Mouse (Mus musculus) hindbrain, embryonic 12.5 days (tissue): ENCODE measurements around the gene Nod1. TPM values are rescaled to one million over a fixed set of nuclear protein-coding genes. Genes with fewer than 3 reads are reported as not detected.

Source experiments
- ATAC-seq: fragments of 200-750 bp; cut with Nextera tagmentation; 2 replicates; pipeline ENCODE4 v1.8.0; 2017; ENCODE audit warnings: moderate TSS enrichment; ENCODE audit not compliant: low FRiP score
- H3K27ac ChIP-seq: fragments of 300-500 bp; sonication (generic); 2 replicates; pipeline ENCODE4 v1.5.1; 2016; ENCODE audit warnings: mild to moderate bottlenecking
- H3K27me3 ChIP-seq: fragments of 300-500 bp; sonication (generic); 2 replicates; pipeline ENCODE4 v1.6.1; 2016; ENCODE audit warnings: mild to moderate bottlenecking
- H3K36me3 ChIP-seq: fragments of 300-500 bp; sonication (generic); 2 replicates; pipeline ENCODE4 v1.6.1; 2016; ENCODE audit warnings: mild to moderate bottlenecking
- H3K4me1 ChIP-seq: fragments of 300-500 bp; sonication (generic); 2 replicates; pipeline ENCODE4 v1.6.1; 2016
- H3K4me2 ChIP-seq: fragments of 300-500 bp; sonication (generic); replicated peaks from 2 replicates; pipeline ENCODE4 v1.6.1; 2016; ENCODE audit warnings: mild to moderate bottlenecking
- H3K4me3 ChIP-seq: fragments of 300-500 bp; sonication (generic); 2 replicates; pipeline ENCODE4 v1.5.1; 2016; ENCODE audit warnings: mild to moderate bottlenecking
- H3K9ac ChIP-seq: fragments of 300-500 bp; sonication (generic); 2 replicates; pipeline ENCODE4 v1.6.1; 2016; ENCODE audit warnings: mild to moderate bottlenecking, moderate library complexity
- H3K9me3 ChIP-seq: fragments of 300-500 bp; sonication (generic); replicated peaks from 2 replicates; pipeline ENCODE4 v1.6.1; 2016; ENCODE audit warnings: mild to moderate bottlenecking
- WGBS: fragments of 180-500 bp; shearing (Covaris S2); methylation state at CpG from one replicate; pipeline ENCODE4 v1.1.7; 2016; 5-methylcytosine and 5-hydroxymethylcytosine counted together
- polyA plus RNA-seq: library from polyadenylated mRNA; unstranded; fragments of >200 nt; fragmentation: Nextera tagmentation; extraction: Ambion mirVana; gene quantifications from 2 replicates; pipeline ENCODE4 v1.2.1, GENCODE M21; 2016

Gene Nod1
- polyA plus RNA-seq, 1 experiment from 2014 or later, result 5.1 TPM

DNA sequence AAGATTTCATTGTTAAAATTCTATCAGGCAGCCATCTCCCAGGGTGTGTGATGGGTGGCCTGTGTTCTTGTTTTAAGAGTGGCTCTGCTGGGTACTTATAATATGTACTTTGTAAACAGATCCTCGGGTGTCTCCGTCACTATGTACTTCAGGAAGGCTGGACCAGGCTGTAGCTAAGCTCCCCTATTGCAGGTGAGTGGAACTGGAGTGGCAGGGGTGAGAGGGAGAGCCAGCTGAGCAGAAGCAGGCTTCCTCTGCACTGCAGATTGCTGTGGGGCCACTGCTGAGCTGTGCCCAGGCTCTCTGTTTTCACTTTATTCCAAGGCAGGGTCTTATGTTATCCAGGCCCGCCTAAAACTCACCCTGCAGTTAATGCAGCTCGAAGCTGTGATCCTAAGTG is 30.0 kb upstream of the Nod1 start:
- Histone ChIP-seq H3K4me1 (no peaks in the 10 kb centered on the region), H3K27me3 (no peaks in the 10 kb centered on the region), H3K27ac (no peak overlapping the region), H3K4me3 (no peak overlapping the region), H3K4me2 (no peak overlapping the region), H3K9me3 (no peaks in the 10 kb centered on the region), H3K36me3 (no peaks in the 10 kb centered on the region), H3K9ac (no peak overlapping the region)
- ATAC-seq, result no peak
- WGBS, result 70% methylated on average over 4 of the region's 4 CpGs

DNA sequence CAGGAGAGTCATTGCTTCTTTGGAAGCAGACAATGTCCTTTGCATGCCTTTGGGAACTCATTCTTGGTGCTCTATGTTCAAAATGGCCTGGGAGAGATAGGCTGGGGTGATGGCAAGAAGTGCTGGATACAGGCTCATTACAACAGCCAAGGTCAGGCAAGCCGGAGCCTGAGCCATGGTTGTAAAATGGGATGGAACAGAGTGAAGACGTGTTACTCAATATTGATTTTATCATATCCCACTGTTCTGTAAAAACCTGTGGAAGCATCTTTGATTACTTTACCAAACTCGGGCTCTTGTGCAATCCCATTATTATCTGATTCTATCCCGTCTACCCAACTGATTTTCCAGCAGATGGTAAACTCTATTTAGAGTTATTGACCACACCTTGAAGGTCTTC is 28.9 kb upstream of the Nod1 start:
- no peak overlapping the region for H3K27ac ChIP-seq
- no peaks in the 10 kb centered on the region for H3K4me1 ChIP-seq
- H3K9ac ChIP-seq, result no peak overlapping the region
- H3K27me3 ChIP-seq, result no peaks in the 10 kb centered on the region
- no peak overlapping the region for H3K4me2 ChIP-seq
- WGBS, result 85% methylated on average over 4 of the region's 4 CpGs
- H3K36me3 ChIP-seq, result no peaks in the 10 kb centered on the region
- no peaks in the 10 kb centered on the region for H3K9me3 ChIP-seq
- ATAC-seq, result no peak
- no peak overlapping the region for H3K4me3 ChIP-seq

DNA sequence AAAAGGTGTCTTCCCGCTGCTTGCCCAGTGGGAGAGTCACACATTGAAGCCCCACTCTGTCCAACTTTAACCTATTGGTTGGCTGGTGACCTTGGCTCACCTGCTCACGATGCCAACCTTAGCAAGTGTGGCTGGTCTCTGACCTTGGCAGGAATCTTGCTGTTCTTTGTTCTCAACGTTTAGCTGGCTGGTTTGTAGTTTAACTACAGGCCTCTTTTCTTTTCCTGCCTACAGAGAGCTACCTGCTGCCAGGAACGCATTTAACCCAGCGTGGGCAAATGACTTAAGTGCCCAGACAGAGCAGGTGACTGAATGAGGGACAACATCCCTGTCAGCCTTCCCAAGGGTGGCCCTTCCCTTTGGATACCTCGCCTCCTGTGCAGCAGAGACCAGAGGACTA is 25.3 kb upstream of the Nod1 start:
- H3K4me3 ChIP-seq, result no peak overlapping the region
- no peak for ATAC-seq
- no peaks in the 10 kb centered on the region for H3K27me3 ChIP-seq
- no peaks in the 10 kb centered on the region for H3K9me3 ChIP-seq
- H3K36me3 ChIP-seq, result no peaks in the 10 kb centered on the region
- no peak overlapping the region for H3K27ac ChIP-seq
- H3K4me1 ChIP-seq, result no peaks in the 10 kb centered on the region
- H3K9ac ChIP-seq, result no peak overlapping the region
- WGBS, result 88% methylated on average over 6 of the region's 6 CpGs
- H3K4me2 ChIP-seq, result no peak overlapping the region

DNA sequence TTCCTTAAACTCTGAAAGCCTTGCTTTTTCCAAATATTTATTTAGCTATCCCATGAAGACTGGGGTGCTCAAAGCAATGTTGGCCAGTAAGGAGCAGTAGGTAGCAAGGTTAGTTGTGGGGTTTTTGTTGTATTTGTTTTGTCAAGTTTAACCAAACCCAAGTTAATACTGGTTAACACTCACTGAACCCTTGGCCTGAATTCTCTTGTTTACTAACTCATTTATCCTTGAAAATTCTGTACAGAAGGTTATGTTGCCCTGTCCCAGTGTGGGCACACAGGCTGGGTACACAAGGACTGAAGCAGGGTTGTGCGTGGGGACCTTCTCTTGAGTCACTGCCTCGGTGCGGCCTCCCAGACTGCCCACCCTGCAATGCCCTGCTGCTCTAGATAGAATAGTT is 23.9 kb upstream of the Nod1 start:
- peaks cover 6% of the 10 kb centered on the region; the same call in 1 of the 2 replicates for H3K4me1 ChIP-seq
- no peaks in the 10 kb centered on the region for H3K36me3 ChIP-seq
- no peak for ATAC-seq
- no peaks in the 10 kb centered on the region for H3K27me3 ChIP-seq
- H3K4me2 ChIP-seq, result no peak overlapping the region
- no peak overlapping the region for H3K9ac ChIP-seq
- H3K4me3 ChIP-seq, result no peak overlapping the region
- no peaks in the 10 kb centered on the region for H3K9me3 ChIP-seq
- WGBS, result 95% methylated on average over 3 of the region's 3 CpGs
- no peak overlapping the region for H3K27ac ChIP-seq

DNA sequence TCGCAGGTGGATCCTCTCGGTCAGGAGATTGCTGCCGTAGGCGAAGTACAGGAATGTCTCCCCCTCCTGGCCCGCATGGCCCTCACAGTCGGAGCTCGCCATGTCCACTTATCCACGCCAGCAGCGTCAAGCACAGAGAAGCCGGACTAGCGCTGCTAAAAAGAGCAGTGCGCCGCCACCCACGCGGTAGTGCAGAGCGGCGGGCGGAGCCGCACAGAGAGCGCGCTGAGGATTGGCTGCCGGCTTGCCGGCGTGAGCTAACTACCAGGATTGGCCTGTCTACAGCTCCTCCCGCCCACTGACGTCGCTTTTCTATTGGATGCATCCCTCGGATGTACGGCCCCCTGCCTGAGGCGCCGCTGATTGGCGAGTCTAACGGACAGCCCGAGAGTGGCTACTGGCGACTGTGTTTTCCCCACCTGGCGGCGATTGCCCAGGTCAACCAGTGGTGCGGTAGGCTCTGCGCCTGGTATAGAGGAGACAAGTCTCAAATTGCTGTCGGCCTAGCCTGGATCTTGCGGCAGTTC is 20.4 kb upstream of the Nod1 start, which contains the start of gene Ggct:
TSS of gene Ggct (minus strand) at position 217 of the 527 bp plus-strand sequence.
- H3K27ac ChIP-seq, result peak within 1 kb of the TSS; percentile 42
- no peaks in the 10 kb centered on the region for H3K27me3 ChIP-seq
- peaks cover 6% of the 10 kb centered on the region; the same call in 1 of the 2 replicates for H3K4me1 ChIP-seq
- peak within 1 kb of the TSS; percentile 61 for H3K9ac ChIP-seq
- H3K36me3 ChIP-seq, result no peaks in the 10 kb centered on the region
- peak within 1 kb of the TSS; percentile 44 for H3K4me3 ChIP-seq
- no peaks in the 10 kb centered on the region for H3K9me3 ChIP-seq
- peak within 1 kb of the TSS; percentile 77 for H3K4me2 ChIP-seq
- peak; percentile 100 for ATAC-seq
- WGBS, result under 1% methylated on average over 41 of the region's 41 CpGs

DNA sequence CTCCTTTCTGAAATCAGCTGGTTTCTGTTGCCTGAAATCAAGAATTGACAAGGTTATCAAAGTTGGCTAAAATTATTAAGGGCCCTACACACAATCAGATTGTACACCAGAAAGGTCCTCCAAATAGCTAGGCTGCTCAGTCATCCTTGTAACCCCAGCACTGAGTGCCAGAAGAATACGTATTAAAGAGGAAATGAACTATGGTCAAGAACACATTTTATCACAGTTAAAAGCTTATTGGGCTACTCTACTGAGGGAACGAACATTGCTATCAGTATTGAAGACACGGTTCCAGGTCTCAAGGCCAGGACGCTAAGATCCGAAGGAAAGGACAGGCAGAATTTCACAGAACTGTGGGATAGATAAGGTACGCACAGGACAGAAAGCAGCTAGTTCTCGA is 19.7 kb upstream of the Nod1 start:
- Histone ChIP-seq H3K4me1 (peaks cover 6% of the 10 kb centered on the region; the same call in 1 of the 2 replicates), H3K4me2 (peak overlapping the region; percentile 77), H3K36me3 (no peaks in the 10 kb centered on the region), H3K27ac (peak overlapping the region; percentile 42; the same call in 1 of the 2 replicates), H3K4me3 (peak overlapping the region; percentile 44), H3K9me3 (no peaks in the 10 kb centered on the region), H3K9ac (peak overlapping the region; percentile 61), H3K27me3 (no peaks in the 10 kb centered on the region)
- ATAC-seq, result no peak
- 9% methylated on average over 7 of the region's 7 CpGs for WGBS

DNA sequence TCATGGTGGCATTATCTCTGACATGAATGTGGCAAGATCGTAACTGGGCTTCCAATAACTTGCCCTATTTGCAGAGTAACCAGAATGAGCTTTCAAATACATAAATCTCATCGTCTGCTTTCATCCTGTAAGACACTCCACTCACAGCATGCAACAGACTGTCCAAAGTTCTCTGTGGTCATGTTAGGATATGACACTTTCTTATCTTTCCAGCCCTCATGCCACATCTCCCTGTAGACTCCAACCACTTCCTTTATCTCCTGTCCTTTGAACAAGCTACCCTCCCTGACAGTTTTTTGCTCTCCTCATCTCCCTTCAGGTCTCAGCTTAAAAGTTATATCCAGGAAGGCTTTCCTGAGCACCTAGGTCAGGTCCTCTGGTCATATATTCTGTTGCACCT is 18.8 kb upstream of the Nod1 start:
- 89% methylated on average over 2 of the region's 2 CpGs for WGBS
- H3K4me3 ChIP-seq, result no peak overlapping the region
- no peak for ATAC-seq
- H3K4me2 ChIP-seq, result no peak overlapping the region
- peaks cover 6% of the 10 kb centered on the region; the same call in 1 of the 2 replicates for H3K4me1 ChIP-seq
- no peaks in the 10 kb centered on the region for H3K27me3 ChIP-seq
- H3K36me3 ChIP-seq, result peaks cover 1% of the 10 kb centered on the region; the same call in 1 of the 2 replicates
- H3K9ac ChIP-seq, result no peak overlapping the region
- H3K9me3 ChIP-seq, result no peaks in the 10 kb centered on the region
- H3K27ac ChIP-seq, result no peak overlapping the region

DNA sequence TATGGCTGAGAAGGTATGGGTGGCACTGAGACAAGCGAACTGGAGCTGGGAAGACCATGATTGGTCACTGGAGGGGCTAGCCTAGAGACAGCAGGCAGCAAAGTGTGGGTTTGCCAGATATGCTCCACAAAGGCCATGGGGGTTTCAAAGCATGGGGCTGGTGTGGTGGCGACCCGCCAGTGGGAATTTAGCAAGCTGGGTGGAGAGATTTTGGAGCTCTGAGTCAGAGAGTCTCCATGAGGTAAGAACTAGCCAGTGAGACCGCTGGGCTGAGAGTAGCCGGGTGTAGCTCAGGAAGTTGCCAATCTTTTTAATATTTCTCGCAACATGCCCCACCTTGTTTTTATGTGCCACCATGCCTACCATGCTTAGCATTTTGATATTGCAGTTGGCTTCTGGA is 15.7 kb upstream of the Nod1 start:
- ATAC-seq, result no peak
- peaks cover 6% of the 10 kb centered on the region; the same call in 1 of the 2 replicates for H3K4me1 ChIP-seq
- H3K27me3 ChIP-seq, result no peaks in the 10 kb centered on the region
- H3K4me2 ChIP-seq, result no peak overlapping the region
- H3K4me3 ChIP-seq, result no peak overlapping the region
- 91% methylated on average over 6 of the region's 6 CpGs for WGBS
- no peak overlapping the region for H3K9ac ChIP-seq
- no peak overlapping the region for H3K27ac ChIP-seq
- no peaks in the 10 kb centered on the region for H3K9me3 ChIP-seq
- H3K36me3 ChIP-seq, result peaks cover 4% of the 10 kb centered on the region; the same call in 1 of the 2 replicates

DNA sequence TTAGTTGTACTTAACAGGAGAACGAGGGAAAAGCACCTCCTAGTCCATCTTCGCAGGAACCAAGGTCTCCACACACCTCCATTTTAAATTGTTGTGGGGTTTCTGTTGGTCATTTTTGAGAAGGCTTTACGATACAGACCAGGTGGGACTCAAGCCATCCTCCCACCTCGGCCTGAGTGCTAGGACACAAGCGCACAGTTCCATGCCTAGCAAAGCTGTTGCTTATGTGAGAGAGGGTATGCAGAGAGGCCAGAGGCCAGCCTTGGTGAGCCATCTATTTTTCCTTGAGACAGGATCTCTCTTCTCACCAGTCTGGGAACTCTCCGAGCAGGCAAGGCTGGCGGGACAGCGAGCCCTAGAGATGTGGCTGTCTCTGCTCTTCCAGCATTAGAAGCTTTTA is 11.7 kb upstream of the Nod1 start:
- H3K9ac ChIP-seq, result no peak overlapping the region
- WGBS, result 93% methylated on average over 8 of the region's 8 CpGs
- H3K27me3 ChIP-seq, result no peaks in the 10 kb centered on the region
- no peak overlapping the region for H3K4me3 ChIP-seq
- ATAC-seq, result no peak
- no peaks in the 10 kb centered on the region for H3K4me1 ChIP-seq
- no peaks in the 10 kb centered on the region for H3K9me3 ChIP-seq
- H3K36me3 ChIP-seq, result peaks cover 4% of the 10 kb centered on the region; the same call in 1 of the 2 replicates
- H3K27ac ChIP-seq, result no peak overlapping the region
- H3K4me2 ChIP-seq, result no peak overlapping the region

DNA sequence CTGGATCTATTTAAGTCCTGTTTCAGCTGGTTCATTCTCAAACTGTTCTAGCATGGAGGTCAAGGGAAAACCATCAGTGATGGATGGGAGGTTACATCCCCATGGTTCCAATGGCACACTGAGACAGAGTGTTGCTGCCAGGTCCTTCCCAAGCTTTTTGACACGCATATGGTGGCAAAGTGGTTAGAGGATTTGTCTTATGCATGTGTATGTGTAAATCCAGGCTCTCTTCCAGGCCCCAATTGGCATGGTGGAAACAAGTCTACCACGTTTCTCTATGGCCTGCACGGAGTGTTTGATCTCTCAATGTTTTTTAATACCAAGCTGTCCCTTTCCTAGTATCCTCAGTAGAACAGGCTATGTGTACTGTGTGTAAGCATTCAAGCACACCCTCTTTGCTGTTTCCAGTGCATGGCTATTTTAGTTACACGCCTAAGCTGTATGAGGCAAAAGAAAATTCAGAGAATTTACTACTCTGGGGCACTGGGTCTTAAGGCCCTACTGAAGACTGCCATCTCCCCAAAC is 11.2 kb upstream of the Nod1 start:
- WGBS, result 93% methylated on average over 4 of the region's 4 CpGs
- ATAC-seq, result no peak
- no peak overlapping the region for H3K4me3 ChIP-seq
- H3K27me3 ChIP-seq, result no peaks in the 10 kb centered on the region
- no peak overlapping the region for H3K4me2 ChIP-seq
- H3K4me1 ChIP-seq, result no peaks in the 10 kb centered on the region
- peaks cover 4% of the 10 kb centered on the region; the same call in 1 of the 2 replicates for H3K36me3 ChIP-seq
- no peak overlapping the region for H3K9ac ChIP-seq
- H3K9me3 ChIP-seq, result no peaks in the 10 kb centered on the region
- H3K27ac ChIP-seq, result no peak overlapping the region

DNA sequence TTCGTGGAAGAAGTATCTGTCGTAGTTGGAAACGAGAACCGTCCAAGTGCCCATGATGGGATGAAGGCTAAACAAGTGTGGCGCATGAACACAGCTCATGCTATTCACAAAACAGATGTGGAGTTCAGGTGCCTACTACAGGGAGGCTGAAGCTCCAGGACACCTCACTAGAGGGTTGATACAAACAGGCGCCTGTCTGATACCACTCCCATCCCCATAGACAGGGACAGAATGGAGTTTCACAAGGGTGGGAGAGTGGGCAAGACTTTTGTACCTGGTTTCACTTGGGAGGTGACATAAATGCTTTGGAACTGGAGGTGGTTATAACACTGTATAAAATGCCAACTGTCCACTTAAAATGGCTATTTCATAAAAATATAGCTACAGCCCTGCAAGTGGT is 7.0 kb upstream of the Nod1 start:
- Histone ChIP-seq H3K4me3 (no peak overlapping the region), H3K4me2 (no peak overlapping the region), H3K9ac (no peak overlapping the region), H3K9me3 (no peaks in the 10 kb centered on the region), H3K27ac (no peak overlapping the region), H3K4me1 (no peaks in the 10 kb centered on the region), H3K27me3 (no peaks in the 10 kb centered on the region), H3K36me3 (no peaks in the 10 kb centered on the region)
- WGBS, result 92% methylated on average over 6 of the region's 6 CpGs
- ATAC-seq, result no peak

DNA sequence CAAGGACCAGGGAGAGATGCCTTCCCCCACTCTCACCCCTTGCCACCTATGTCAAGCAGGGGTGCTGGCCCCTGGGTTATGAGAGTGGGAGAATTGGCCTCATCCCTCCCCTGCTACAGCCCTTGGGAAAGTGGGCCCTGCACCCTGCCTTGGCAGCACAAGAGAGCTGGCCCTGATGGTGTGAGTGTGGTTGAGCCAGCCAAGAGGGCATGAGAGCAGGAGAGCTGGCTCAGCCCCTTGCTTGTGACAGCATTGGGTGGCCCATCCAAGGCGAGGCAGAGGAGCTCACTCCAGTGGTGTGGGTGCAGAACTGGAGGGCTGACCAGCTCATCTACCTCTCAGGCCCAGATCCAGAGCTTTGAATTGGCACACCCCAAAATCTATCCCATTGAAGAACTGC is 3.2 kb upstream of the Nod1 start:
- H3K4me3 ChIP-seq, result no peak overlapping the region
- peaks cover 12% of the 10 kb centered on the region for H3K27me3 ChIP-seq
- H3K9ac ChIP-seq, result no peak overlapping the region
- H3K4me2 ChIP-seq, result no peak overlapping the region
- no peak overlapping the region for H3K27ac ChIP-seq
- 75% methylated on average over 1 of the region's 1 CpGs for whole genome bisulfite sequencing
- no peak for ATAC-seq
- H3K4me1 ChIP-seq, result 0 out of 2 replicates have a peak, but pooled peaks cover 2% of the 10 kb centered on the region
- no peaks in the 10 kb centered on the region for H3K9me3 ChIP-seq
- no peaks in the 10 kb centered on the region for H3K36me3 ChIP-seq

DNA sequence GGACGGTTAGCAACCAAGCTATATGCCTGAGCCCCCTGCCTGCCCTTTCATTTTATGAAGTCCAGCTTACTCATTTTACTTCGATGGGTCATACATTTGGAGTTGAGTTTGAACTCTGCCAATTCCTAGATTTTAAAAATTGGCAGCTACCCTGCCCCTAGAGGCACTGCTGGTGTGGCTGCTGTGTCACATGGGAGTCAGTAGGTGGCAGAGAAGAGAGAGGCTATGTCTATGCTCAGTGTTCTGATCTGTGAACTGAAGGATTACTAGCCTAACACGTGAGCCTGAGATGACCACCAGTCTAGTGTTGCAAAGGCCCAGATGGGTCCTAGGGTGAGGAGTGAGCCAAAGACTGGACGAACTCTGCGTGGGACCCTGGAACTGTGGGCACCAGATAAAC is 2.1 kb upstream of the Nod1 start:
- Histone ChIP-seq H3K9ac (no peak overlapping the region), H3K4me1 (0 out of 2 replicates have a peak, but pooled peaks cover 2% of the 10 kb centered on the region), H3K27ac (no peak overlapping the region), H3K27me3 (peaks cover 12% of the 10 kb centered on the region), H3K36me3 (no peaks in the 10 kb centered on the region), H3K4me2 (no peak overlapping the region), H3K9me3 (no peaks in the 10 kb centered on the region), H3K4me3 (no peak overlapping the region)
- no peak for ATAC-seq
- WGBS, result 60% methylated on average over 5 of the region's 5 CpGs
